Mouse (Mus musculus): ENCODE results near the gene Apol10b.
"Not testable (repeated sequence)": the region's sequence is repeated elsewhere in the genome, so short reads cannot be mapped to it uniquely, and the experiment has no call there.

DNA sequence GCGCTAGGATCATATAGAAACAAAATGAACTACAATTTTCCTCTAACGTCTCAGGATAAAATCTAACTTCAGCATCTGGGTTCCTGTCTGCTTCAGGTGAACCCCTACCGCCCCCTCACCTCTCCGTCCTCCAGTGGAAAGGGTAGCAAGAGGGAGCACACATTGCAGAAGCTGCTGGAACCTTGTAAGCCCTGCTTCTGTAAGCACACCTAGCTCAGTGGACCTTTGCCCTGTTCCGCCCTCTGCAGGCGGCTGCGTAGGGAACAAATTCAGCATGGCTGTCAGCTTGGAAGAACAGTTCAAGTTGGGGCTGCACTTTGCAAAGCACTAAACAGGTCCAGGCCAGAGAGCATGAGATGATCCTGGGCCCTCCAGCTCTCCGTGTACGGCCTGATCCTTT is 32.7 kb upstream of the Apol10b start:
- TF ChIP-seq CTCF (IDR thresholded peaks at IDR 0.05; ENCODE audit: borderline replicate concordance, insufficient read depth, low read length); POLR2A (IDR thresholded peaks at IDR 0.05; ENCODE audit: low read depth, low read length): not testable (repeated sequence)
